Mouse (Mus musculus): ENCODE data around the gene Fam222b. TPM values are rescaled to one million over a fixed set of nuclear protein-coding genes. Genes with fewer than 3 reads are reported as not detected.

Gene Fam222b
- total and polyA plus RNA-seq, 2 experiments from 2014 or later = 10.8 to 11.1 TPM

DNA sequence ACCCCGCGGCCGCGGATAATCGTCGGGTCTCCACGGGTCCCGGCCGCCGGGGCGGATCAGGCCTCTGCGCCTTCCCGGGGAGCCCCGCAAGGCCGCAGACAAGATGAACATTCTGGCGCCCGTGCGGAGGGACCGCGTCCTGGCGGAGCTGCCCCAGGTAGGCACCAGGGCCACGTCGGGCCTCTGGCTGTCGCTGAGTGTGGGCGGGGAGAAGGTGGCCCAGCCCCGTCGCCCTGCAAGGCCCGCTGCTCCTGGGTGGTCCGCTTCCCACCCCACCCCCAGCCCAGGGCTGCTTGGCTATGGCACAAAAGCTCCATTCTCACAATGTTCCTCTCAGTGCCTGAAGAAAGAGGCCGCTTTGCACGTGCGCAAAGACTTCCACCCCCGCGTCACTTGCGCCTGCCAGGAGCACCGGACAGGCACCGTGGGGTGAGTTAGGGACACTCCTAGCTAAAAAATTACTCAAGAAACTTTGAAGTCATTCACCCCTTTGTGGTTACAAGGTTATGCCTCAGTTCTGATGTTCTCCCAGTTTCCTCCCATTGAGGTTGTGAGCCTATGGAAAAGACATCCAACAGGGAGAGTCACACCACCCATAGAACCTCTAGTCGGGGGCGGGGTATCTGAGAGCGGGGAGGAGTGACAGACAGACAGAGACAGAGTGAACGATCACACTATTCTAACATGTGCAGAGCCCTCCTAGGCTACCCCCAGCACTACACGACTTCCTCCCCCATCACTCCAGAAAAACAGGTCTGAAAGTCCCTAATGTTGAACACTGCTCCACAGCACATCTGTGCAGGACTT lies 95.0 kb downstream of the Fam222b start:
- ATAC-seq (ENCODE audit: insufficient read depth, low read depth) (peak; percentile 62), DNase-seq (ENCODE audit: low spot score) (peak; percentile 37)
- H3K27ac ChIP-seq (ENCODE audit: low read depth) = peak overlapping the region; percentile 78
- WGBS = 1% methylated on average over 42 of the region's 42 CpGs
- peaks cover 20% of the 10 kb centered on the region for H3K36me3 ChIP-seq (replicated peaks; ENCODE audit: control insufficient read depth, insufficient read depth, low read length)
- TF ChIP-seq CTCF (IDR thresholded peaks at IDR 0.05; ENCODE audit: low read depth) = no peak
- TF ChIP-seq EP300 (IDR thresholded peaks at IDR 0.05; ENCODE audit: low read depth) = no peak
- no peaks in the 10 kb centered on the region for H3K4me1 ChIP-seq (ENCODE audit: control insufficient read depth, insufficient read depth)
- H3K4me2 ChIP-seq (ENCODE audit: low read depth, low read length) = peak overlapping the region; percentile 74
- no peaks in the 10 kb centered on the region for H3K27me3 ChIP-seq (ENCODE audit: control insufficient read depth, insufficient read depth, low read length)
- peak overlapping the region; percentile 71 for H3K4me3 ChIP-seq (ENCODE audit: low read depth, low read length)
- no peaks in the 10 kb centered on the region for H3K9me3 ChIP-seq (replicated peaks; ENCODE audit: control insufficient read depth, low read length)
- H3K9ac ChIP-seq (replicated peaks; ENCODE audit: low read depth, low read length) = peak overlapping the region; percentile 78

DNA sequence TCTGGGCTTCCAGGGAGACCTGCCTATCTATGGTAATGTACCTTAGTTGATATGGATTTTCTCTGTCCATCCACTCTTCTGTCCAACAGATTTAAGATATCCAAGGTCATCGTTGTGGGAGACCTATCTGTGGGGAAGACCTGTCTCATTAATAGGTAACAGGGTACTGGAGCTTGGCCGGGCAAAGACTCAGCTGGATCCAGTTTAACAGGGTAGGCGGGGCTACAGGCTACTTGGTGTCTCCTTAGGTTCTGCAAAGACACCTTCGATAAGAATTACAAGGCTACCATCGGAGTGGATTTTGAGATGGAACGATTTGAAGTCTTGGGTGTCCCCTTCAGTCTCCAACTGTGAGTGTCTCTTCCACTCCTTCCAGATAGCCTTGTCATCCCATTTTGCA lies 95.6 kb downstream of the Fam222b start:
- no peaks in the 10 kb centered on the region for H3K9me3 ChIP-seq (replicated peaks; ENCODE audit: control insufficient read depth, low read length)
- H3K36me3 ChIP-seq (replicated peaks; ENCODE audit: control insufficient read depth, insufficient read depth, low read length) = peaks cover 20% of the 10 kb centered on the region
- peak overlapping the region; percentile 78; the same call in 1 of the 2 replicates for H3K27ac ChIP-seq (ENCODE audit: low read depth)
- H3K4me2 ChIP-seq (ENCODE audit: low read depth, low read length) = 0 out of 2 replicates have a peak overlapping the region, but pooled peaks have one; percentile 74
- ATAC-seq (ENCODE audit: insufficient read depth, low read depth) (no peak), DNase-seq (ENCODE audit: low spot score) (no peak)
- no peak overlapping the region for H3K9ac ChIP-seq (replicated peaks; ENCODE audit: low read depth, low read length)
- no peaks in the 10 kb centered on the region for H3K27me3 ChIP-seq (ENCODE audit: control insufficient read depth, insufficient read depth, low read length)
- H3K4me3 ChIP-seq (ENCODE audit: low read depth, low read length) = peak overlapping the region; percentile 71; the same call in 1 of the 2 replicates
- no peak for TF ChIP-seq EP300 (IDR thresholded peaks at IDR 0.05; ENCODE audit: low read depth)
- TF ChIP-seq CTCF (IDR thresholded peaks at IDR 0.05; ENCODE audit: low read depth) = no peak
- WGBS = 73% methylated on average over 6 of the region's 6 CpGs
- H3K4me1 ChIP-seq (ENCODE audit: control insufficient read depth, insufficient read depth) = peaks cover 5% of the 10 kb centered on the region; the same call in 1 of the 2 replicates

DNA sequence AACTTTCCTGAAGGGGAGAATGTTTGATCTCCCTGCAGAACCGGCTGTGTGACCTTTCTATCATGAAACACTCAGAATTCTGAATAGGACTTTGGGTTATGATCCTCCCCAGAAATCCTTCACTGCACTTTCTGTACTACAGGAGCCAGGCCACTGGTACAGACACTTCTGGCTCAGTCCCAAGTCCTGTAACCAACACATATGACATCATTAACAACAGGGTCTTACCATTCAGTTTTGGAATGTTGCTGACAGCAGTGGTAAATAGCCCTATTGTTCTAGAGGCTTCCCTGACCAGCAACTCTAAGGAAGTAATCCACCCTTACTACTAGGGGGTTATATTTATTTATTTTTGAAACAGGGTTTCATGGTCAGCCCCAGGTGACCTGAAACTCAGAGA lies 98.7 kb downstream of the Fam222b start, which contains the start of gene Proca1:
Gene Proca1, plus strand, starts transcription at position 280 of the 400 bp plus-strand sequence.
- TF ChIP-seq CTCF (IDR thresholded peaks at IDR 0.05; ENCODE audit: low read depth) (no peak), EP300 (IDR thresholded peaks at IDR 0.05; ENCODE audit: low read depth) (no peak)
- WGBS = 43% methylated on average over 1 of the region's 1 CpGs
- Histone ChIP-seq H3K4me2 (ENCODE audit: low read depth, low read length) (peak within 1 kb of the TSS; percentile 69; the same call in 1 of the 2 replicates), H3K27me3 (ENCODE audit: control insufficient read depth, insufficient read depth, low read length) (no peaks in the 10 kb centered on the region), H3K36me3 (replicated peaks; ENCODE audit: control insufficient read depth, insufficient read depth, low read length) (peaks cover 20% of the 10 kb centered on the region), H3K9me3 (replicated peaks; ENCODE audit: control insufficient read depth, low read length) (no peaks in the 10 kb centered on the region), H3K4me3 (ENCODE audit: low read depth, low read length) (no peak within 1 kb of the TSS; the same call in 1 of the 2 replicates), H3K27ac (ENCODE audit: low read depth) (no peak within 1 kb of the TSS), H3K9ac (replicated peaks; ENCODE audit: low read depth, low read length) (no peak within 1 kb of the TSS), H3K4me1 (ENCODE audit: control insufficient read depth, insufficient read depth) (peaks cover 6% of the 10 kb centered on the region; the same call in 1 of the 2 replicates)
- ATAC-seq (ENCODE audit: insufficient read depth, low read depth) = no peak
- DNase-seq (ENCODE audit: low spot score) = no peak

DNA sequence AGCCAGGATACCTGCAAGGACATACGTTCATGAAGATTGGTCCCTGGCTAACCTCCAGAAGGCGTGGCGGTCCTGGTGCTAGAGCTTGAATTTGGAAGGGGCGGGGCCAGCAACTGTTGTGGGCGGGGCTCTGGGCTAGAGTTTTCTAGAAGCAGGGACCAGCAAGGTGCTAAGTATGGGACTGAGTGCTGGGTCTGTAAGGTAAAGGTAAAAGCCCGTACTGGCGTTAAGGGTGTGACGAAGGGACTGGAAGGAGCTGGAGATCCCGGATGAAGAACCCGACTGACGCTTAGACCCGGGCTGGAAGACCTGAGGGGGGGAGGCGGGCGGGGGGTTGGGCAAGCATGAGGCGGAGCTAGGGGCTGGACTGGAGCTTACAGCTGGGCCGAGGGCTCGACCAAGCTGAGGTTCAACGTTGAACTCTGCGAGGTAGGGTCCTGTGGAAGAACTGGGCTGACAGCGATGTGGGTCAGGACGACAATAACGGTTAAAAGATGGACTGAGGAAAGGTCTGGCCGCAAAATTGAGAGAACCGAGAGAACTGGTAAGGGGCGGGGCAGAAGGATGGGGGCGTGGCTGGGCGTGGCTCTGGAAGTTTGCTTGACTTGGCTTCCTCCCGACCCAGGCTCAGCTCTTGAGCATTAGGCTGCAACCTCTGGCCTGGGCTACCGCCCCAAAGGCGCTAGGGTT lies 100.1 kb downstream of the Fam222b start:
- Histone ChIP-seq H3K4me1 (ENCODE audit: control insufficient read depth, insufficient read depth) (peaks cover 6% of the 10 kb centered on the region; the same call in 1 of the 2 replicates), H3K27me3 (ENCODE audit: control insufficient read depth, insufficient read depth, low read length) (no peaks in the 10 kb centered on the region), H3K9ac (replicated peaks; ENCODE audit: low read depth, low read length) (peak overlapping the region; percentile 40), H3K36me3 (replicated peaks; ENCODE audit: control insufficient read depth, insufficient read depth, low read length) (peaks cover 20% of the 10 kb centered on the region), H3K4me2 (ENCODE audit: low read depth, low read length) (peak overlapping the region; percentile 69), H3K4me3 (ENCODE audit: low read depth, low read length) (peak overlapping the region; percentile 55), H3K27ac (ENCODE audit: low read depth) (no peak overlapping the region), H3K9me3 (replicated peaks; ENCODE audit: control insufficient read depth, low read length) (no peaks in the 10 kb centered on the region)
- ATAC-seq (ENCODE audit: insufficient read depth, low read depth) = peak; percentile 68
- TF ChIP-seq EP300 (IDR thresholded peaks at IDR 0.05; ENCODE audit: low read depth) (no peak), CTCF (IDR thresholded peaks at IDR 0.05; ENCODE audit: low read depth) (no peak)
- 6% methylated on average over 30 of the region's 30 CpGs for WGBS
- DNase-seq (ENCODE audit: low spot score) = peak; percentile 54

DNA sequence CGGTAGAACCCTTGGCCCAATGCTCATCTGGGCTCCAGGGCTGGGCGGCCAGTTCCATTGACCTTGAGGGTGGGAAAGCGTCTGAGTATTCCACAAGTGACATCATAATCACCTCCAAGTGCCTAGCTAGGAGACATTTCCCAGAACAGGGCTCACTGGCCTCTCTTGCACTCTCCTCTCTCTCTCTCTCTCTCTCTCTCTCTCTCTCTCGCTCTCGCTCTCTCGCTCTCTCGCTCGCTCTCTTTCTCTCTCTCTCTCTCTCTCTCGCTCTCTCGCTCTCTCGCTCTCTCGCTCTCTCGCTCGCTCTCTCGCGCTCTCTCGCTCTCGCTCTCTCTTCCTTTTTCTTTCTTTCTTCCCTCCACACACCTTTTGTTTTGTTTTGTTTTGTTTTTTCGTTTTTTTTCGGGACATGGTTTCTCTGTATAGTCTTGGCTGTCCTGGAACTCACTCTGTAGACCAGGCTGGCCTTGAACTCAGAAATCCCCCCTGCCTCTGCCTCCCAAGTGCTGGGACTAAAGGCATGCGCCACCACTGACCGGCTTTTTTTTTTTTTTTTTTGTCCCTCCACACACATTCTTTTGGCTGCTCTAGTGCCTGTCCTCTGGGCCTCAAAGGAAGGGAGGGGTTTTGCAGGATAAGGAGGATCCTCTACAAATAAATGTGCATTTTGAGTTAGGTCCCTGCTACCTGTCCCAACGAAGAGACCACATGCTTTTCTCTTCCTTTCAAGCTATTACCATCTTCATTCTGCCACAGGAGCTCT lies 100.8 kb downstream of the Fam222b start:
- H3K27ac ChIP-seq (ENCODE audit: low read depth) = no peak overlapping the region; the same call in 1 of the 2 replicates
- 47% methylated on average over 23 of the region's 23 CpGs for WGBS
- no peak for ATAC-seq (ENCODE audit: insufficient read depth, low read depth)

More for the DNA sequence above, 100.8 kb downstream of the Fam222b start:
- Histone ChIP-seq H3K9me3 (replicated peaks; ENCODE audit: control insufficient read depth, low read length) (no peaks in the 10 kb centered on the region), H3K9ac (replicated peaks; ENCODE audit: low read depth, low read length) (peak overlapping the region; percentile 40), H3K4me2 (ENCODE audit: low read depth, low read length) (peak overlapping the region; percentile 69), H3K36me3 (replicated peaks; ENCODE audit: control insufficient read depth, insufficient read depth, low read length) (peaks cover 20% of the 10 kb centered on the region), H3K4me1 (ENCODE audit: control insufficient read depth, insufficient read depth) (peaks cover 6% of the 10 kb centered on the region; the same call in 1 of the 2 replicates), H3K4me3 (ENCODE audit: low read depth, low read length) (peak overlapping the region; percentile 55), H3K27me3 (ENCODE audit: control insufficient read depth, insufficient read depth, low read length) (no peaks in the 10 kb centered on the region)
- no peak for DNase-seq (ENCODE audit: low spot score)
- TF ChIP-seq CTCF (IDR thresholded peaks at IDR 0.05; ENCODE audit: low read depth) = no peak
- TF ChIP-seq EP300 (IDR thresholded peaks at IDR 0.05; ENCODE audit: low read depth) = no peak
